In the genomic region with DNA sequence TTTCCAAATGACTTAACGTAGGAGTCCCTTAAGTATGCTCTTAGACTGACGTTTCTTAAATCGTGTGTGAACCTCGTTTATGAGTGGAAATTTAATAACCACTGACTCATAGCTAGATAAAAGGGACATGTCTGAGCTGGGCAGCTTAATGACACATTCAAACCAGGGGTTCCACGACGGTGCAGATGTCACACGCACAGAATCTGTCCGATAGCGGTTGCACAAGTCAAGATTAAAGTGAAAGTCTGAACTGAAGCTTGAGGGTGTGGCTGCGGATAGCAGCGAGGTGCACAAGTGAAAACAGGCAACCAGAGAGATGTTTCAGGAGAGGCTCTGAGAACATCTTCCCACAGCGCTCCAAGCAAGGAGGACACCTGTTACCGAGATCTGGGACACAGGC, we compare ENCODE assay signal across 13 mouse cellular contexts. TPM values are rescaled to one million over a fixed set of nuclear protein-coding genes. Genes with fewer than 3 reads are reported as not detected.
DNase-seq lines count a peak whose midpoint lies in the region; ATAC-seq and TF ChIP-seq lines count a peak whose summit lies in the region.
"Had no signal": no experiment of that assay in that cellular context is flagged by ENCODE, and none has a peak within 500 bp of the region (broad histone marks: within the 10 kb centered on the region; RNA-seq: fewer than 3 reads in every experiment).

No protein-coding gene starts in this region.

- H3K27me3 ChIP-seq in spleen, adult 2 months (ENCODE audit: control insufficient read depth, insufficient read depth, low read length) = no peaks in the 10 kb centered on the region
- no peaks in the 10 kb centered on the region for H3K27me3 ChIP-seq in intestine, embryonic 16.5 days (replicated peaks; ENCODE audit: control insufficient read depth, insufficient read depth, low read length)
- H3K27me3 ChIP-seq in myocyte (ENCODE audit: control insufficient read depth, insufficient read depth, insufficient read length) = no peaks in the 10 kb centered on the region
- H3K27me3 ChIP-seq in midbrain, embryonic 11.5 days (ENCODE audit: control insufficient read depth, insufficient read depth, low read length) = no peaks in the 10 kb centered on the region
- H3K27me3 ChIP-seq: neural tube, embryonic 13.5 days; Patski had no signal

- H3K27ac ChIP-seq in gastrocnemius, adult 2 months = peak overlapping the region; percentile 65
- no peak overlapping the region for H3K27ac ChIP-seq in spleen, adult 2 months (ENCODE audit: insufficient read depth, low read length)
- H3K27ac ChIP-seq in intestine, embryonic 16.5 days (ENCODE audit: low read length) = no peak overlapping the region
- no peak overlapping the region for H3K27ac ChIP-seq in midbrain, embryonic 11.5 days (ENCODE audit: low read depth, low read length)
- H3K27ac ChIP-seq: hindbrain, embryonic 14.5 days; neural tube, embryonic 13.5 days had no signal

- H3K4me2 ChIP-seq in intestine, embryonic 16.5 days (ENCODE audit: low read depth, low read length) = peak overlapping the region; percentile 40
- peak overlapping the region; percentile 75 for H3K4me2 ChIP-seq in myocyte (ENCODE audit: low read depth)
- no peak overlapping the region for H3K4me2 ChIP-seq in midbrain, embryonic 11.5 days

- no peaks in the 10 kb centered on the region; the same call in 1 of the 2 replicates for H3K9me3 ChIP-seq in intestine, embryonic 16.5 days (ENCODE audit: control insufficient read depth, low read length)
- H3K9me3 ChIP-seq in midbrain, embryonic 11.5 days (ENCODE audit: control insufficient read depth, low read length) = no peaks in the 10 kb centered on the region

- H3K9ac ChIP-seq in intestine, embryonic 16.5 days (ENCODE audit: low read depth, low read length) = no peak overlapping the region
- H3K9ac ChIP-seq in midbrain, embryonic 11.5 days (ENCODE audit: low read length) = no peak overlapping the region
- H3K9ac ChIP-seq: hindbrain, embryonic 14.5 days; neural tube, embryonic 13.5 days had no signal

- H3K4me1 ChIP-seq in spleen, adult 2 months (ENCODE audit: control insufficient read depth, insufficient read depth, insufficient read length) = peaks cover 12% of the 10 kb centered on the region
- H3K4me1 ChIP-seq in intestine, embryonic 16.5 days (ENCODE audit: control insufficient read depth, insufficient read depth, low read length) = peaks cover 12% of the 10 kb centered on the region
- H3K4me1 ChIP-seq in midbrain, embryonic 11.5 days (ENCODE audit: control insufficient read depth, insufficient read depth, low read length) = peaks cover 4% of the 10 kb centered on the region; the same call in 1 of the 2 replicates

- no peak overlapping the region for H3ac ChIP-seq in myocyte (ENCODE audit: control insufficient read depth, insufficient read length)

- H3K79me2 ChIP-seq in myocyte (ENCODE audit: control insufficient read depth, insufficient read depth) = no peaks in the 10 kb centered on the region

- no peak for TF ChIP-seq CTCF in gastrocnemius, adult 2 months (IDR thresholded peaks at IDR 0.05)
- no peak for TF ChIP-seq CTCF in spleen, adult 2 months (IDR thresholded peaks at IDR 0.05; ENCODE audit: extremely low read depth, insufficient read depth, insufficient read length, insufficient replicate concordance)

- H3K36me3 ChIP-seq in spleen, adult 2 months (ENCODE audit: control insufficient read depth, insufficient read depth, low read length) = no peaks in the 10 kb centered on the region
- H3K36me3 ChIP-seq in intestine, embryonic 16.5 days (ENCODE audit: control insufficient read depth, insufficient read depth, low read length) = no peaks in the 10 kb centered on the region
- H3K36me3 ChIP-seq in myocyte (ENCODE audit: control insufficient read depth, insufficient read depth) = no peaks in the 10 kb centered on the region
- H3K36me3 ChIP-seq in midbrain, embryonic 11.5 days (ENCODE audit: control insufficient read depth, insufficient read depth, low read length) = no peaks in the 10 kb centered on the region
- H3K36me3 ChIP-seq: neural tube, embryonic 13.5 days had no signal

- no peak for DNase-seq in gastrocnemius, adult 2 months
- DNase-seq in gastrocnemius, postnatal 4 days (ENCODE audit: low spot score in 2 of 2) = no peak
- DNase-seq in spleen, adult 2 months (ENCODE audit: low read depth in 1 of 2, low spot score in 2 of 2) = no peak
- no peak for DNase-seq in spleen, adult 12 weeks (ENCODE audit: low spot score)
- DNase-seq in midbrain, embryonic 11.5 days (ENCODE audit: low spot score, missing footprints) = no peak
- no peak for DNase-seq in kidney, adult 9 months
- DNase-seq: cerebellum, postnatal 14 days; thymus, postnatal 4 days had no signal

- intact Hi-C loops in gastrocnemius, adult 2 months (cut with DNase I) = no loop called here

- H3K4me3 ChIP-seq in gastrocnemius, adult 2 months = peak overlapping the region; percentile 63
- peak overlapping the region; percentile 14; the same call in 1 of the 2 replicates for H3K4me3 ChIP-seq in spleen, adult 2 months (ENCODE audit: extremely low read depth, insufficient read depth, insufficient read length)
- H3K4me3 ChIP-seq in intestine, embryonic 16.5 days (ENCODE audit: low read length) = no peak overlapping the region; the same call in 1 of the 2 replicates
- H3K4me3 ChIP-seq in myocyte = no peak overlapping the region
- H3K4me3 ChIP-seq in midbrain, embryonic 11.5 days (ENCODE audit: low read depth, low read length) = no peak overlapping the region
- H3K4me3 ChIP-seq: neural tube, embryonic 13.5 days had no signal

- TF ChIP-seq POLR2A in spleen, adult 2 months (IDR thresholded peaks at IDR 0.05; ENCODE audit: low read depth, low read length) = no peak
- no peak for TF ChIP-seq POLR2A in myocyte (IDR thresholded peaks at IDR 0.05; ENCODE audit: insufficient read length, low read depth)

- no peak for ATAC-seq in intestine, embryonic 16.5 days
- ATAC-seq in midbrain, embryonic 11.5 days (ENCODE audit: low FRiP score) = no peak
- ATAC-seq: Patski had no signal

- 49% methylated on average over 13 of the region's 13 CpGs for WGBS in spleen, adult 2 months
- 50% methylated on average over 13 of the region's 13 CpGs for WGBS in intestine, embryonic 16.5 days
- 66% methylated on average over 13 of the region's 13 CpGs for WGBS in midbrain, embryonic 11.5 days

TF ChIP-seq in myocyte, 11 proteins besides CTCF, POLR2A, EP300 and RAD21:
- TF ChIP-seq CEBPB (IDR thresholded peaks at IDR 0.05; ENCODE audit: insufficient read depth, poor library complexity, severe bottlenecking) (no peak), REST (IDR thresholded peaks at IDR 0.05; ENCODE audit: insufficient read depth, insufficient read length) (no peak), MAX (IDR thresholded peaks at IDR 0.05; ENCODE audit: low read depth) (no peak), USF1 (IDR thresholded peaks at IDR 0.05; ENCODE audit: low read depth) (no peak), MYOG (IDR thresholded peaks at IDR 0.05; ENCODE audit: control insufficient read depth in 1 of 3, insufficient read depth in 1 of 3, insufficient read length in 2 of 3, low read depth in 2 of 3) (no peak), MYOD1 (IDR thresholded peaks at IDR 0.05; ENCODE audit: control insufficient read depth in 1 of 3, insufficient read length in 2 of 3, low read depth in 2 of 3) (no peak), SRF (IDR thresholded peaks at IDR 0.05; ENCODE audit: control insufficient read depth, insufficient read length, low read depth) (no peak), TCF12 (IDR thresholded peaks at IDR 0.05; ENCODE audit: insufficient read depth, poor library complexity, severe bottlenecking) (no peak), POLR2AphosphoS2 (IDR thresholded peaks at IDR 0.05; ENCODE audit: insufficient read length, low read depth) (no peak), TCF3 (IDR thresholded peaks at IDR 0.05; ENCODE audit: insufficient read length, low read depth) (no peak), E2F4 (IDR thresholded peaks at IDR 0.05; ENCODE audit: insufficient read depth) (no peak)

RNA-seq across cellular contexts. Expression of gene Dnmbp, which starts 18.6 kb away (rescaled TPM):
- total RNA-seq in gastrocnemius, adult 2 months (2021) = 10 to 100 TPM in 1 of 2 experiments, 1 to 10 TPM in 1; 9.4 to 11.3 TPM
- total RNA-seq in gastrocnemius, postnatal 4 days (2021) = 10 to 100 TPM; 18.8 to 20.4 TPM
- 8.9 and 9.9 TPM in 2 replicates for polyA plus RNA-seq in spleen, adult 2 months (2012; rRNA removed)
- polyA plus RNA-seq in intestine, embryonic 16.5 days (2015; fragmentation: Nextera tagmentation; extraction: Ambion mirVana) = 34.2 and 34.3 TPM in 2 replicates
- 7.8 TPM for polyA plus RNA-seq in myocyte (2012; fragmentation: generic; extraction: Trizol)
- polyA plus RNA-seq in midbrain, embryonic 11.5 days (2014; fragmentation: Nextera tagmentation; extraction: Ambion mirVana) = 13.5 and 14.5 TPM in 2 replicates

Comparison
In these comparisons a context has a peak if more than half of its experiments do, and no peak if none do; other contexts are left out.
1. H3K4me3 ChIP-seq: peak in gastrocnemius, adult 2 months (single experiment) and spleen, adult 2 months (single experiment); none in intestine, embryonic 16.5 days (single experiment), myocyte (single experiment) and midbrain, embryonic 11.5 days (single experiment).